Mouse (Mus musculus) A20 (cell line): ENCODE results near the gene Cfap44.

Experiments used
- DNase-seq: peaks from one replicate; pipeline ENCODE4 v3.0.0-alpha.2; 2011; ENCODE audit warnings: low read depth, low spot score

Gene Cfap44

GRCm38 (mm10) chr16:44494441-44495108, 100.0 kb downstream of the Cfap44 start:
- DNase-seq = no peak

GRCm38 (mm10) chr16:44496971-44497464, 102.4 kb downstream of the Cfap44 start:
- DNase-seq = no peak

DNA sequence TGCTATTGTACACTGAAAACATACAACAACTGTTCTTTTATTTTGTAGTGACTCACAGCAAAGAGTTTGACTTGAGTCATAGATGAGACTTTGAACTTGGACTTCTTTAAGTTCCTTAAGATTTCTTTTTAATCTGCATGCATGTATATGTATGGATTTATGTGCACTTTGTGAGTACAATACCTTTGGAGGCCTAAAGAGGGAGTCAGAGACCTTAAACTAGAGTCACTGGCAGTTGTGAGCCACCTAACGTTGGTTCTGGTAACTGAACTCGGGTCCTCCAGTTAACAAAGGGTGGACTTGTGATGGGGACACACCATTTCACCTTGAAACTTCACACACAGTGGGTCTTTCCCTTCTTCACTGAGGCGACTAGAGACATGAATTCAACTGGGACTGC, 103.9 kb downstream of the Cfap44 start:
- no peak for DNase-seq

DNA sequence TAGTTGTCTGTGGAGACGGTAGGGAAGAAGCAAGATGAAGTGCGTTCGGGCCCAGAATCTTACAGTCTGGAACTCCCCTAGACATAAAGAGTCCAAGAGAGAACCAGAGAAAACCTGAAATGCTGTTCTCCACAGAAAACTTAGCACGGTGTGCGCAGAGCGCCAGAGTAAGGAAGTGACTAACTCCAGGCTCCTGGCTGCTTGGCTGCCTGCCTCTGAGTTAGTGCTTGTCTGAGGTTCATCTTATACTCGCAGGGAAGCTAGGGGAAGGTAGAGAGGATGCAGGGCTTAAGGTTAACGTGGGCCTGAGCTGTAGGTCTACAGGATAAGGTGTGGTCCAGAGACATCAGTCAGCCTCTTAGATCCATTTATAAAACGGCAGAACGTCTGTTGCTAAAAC, 107.2 kb downstream of the Cfap44 start:
- no peak for DNase-seq

GRCm38 (mm10) chr16:44502325-44502724, 107.7 kb downstream of the Cfap44 start:
- DNase-seq = no peak

GRCm38 (mm10) chr16:44502895-44503575, 108.4 kb downstream of the Cfap44 start:
- no peak for DNase-seq

GRCm38 (mm10) chr16:44505243-44505642, 110.6 kb downstream of the Cfap44 start:
- no peak for DNase-seq

GRCm38 (mm10) chr16:44507027-44507929, 112.7 kb downstream of the Cfap44 start:
- DNase-seq = no peak

- no peak for DNase-seq
Observed at GRCm38 (mm10) chr16:44508025-44508424, 113.4 kb downstream of the Cfap44 start.

DNA sequence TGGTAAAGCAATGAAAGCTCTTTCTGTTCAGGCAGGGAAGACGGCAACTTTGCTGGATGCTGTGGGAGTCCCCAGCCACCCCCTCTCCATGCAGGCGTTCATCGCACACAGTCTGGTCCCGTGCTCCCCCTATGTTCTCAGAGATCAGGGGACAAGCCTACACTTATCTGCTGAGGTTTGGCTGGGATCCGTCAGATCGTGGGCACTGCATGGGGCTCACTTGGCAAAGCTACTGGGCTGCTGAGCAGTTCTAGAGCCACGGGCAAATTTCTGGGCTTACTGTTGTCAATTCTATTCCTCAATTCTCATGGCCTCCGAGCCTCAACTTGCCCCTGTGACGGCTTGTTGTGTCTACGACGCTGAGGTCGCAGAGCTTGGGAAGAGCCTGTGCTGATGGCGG, 114.2 kb downstream of the Cfap44 start:
- no peak for DNase-seq

DNA sequence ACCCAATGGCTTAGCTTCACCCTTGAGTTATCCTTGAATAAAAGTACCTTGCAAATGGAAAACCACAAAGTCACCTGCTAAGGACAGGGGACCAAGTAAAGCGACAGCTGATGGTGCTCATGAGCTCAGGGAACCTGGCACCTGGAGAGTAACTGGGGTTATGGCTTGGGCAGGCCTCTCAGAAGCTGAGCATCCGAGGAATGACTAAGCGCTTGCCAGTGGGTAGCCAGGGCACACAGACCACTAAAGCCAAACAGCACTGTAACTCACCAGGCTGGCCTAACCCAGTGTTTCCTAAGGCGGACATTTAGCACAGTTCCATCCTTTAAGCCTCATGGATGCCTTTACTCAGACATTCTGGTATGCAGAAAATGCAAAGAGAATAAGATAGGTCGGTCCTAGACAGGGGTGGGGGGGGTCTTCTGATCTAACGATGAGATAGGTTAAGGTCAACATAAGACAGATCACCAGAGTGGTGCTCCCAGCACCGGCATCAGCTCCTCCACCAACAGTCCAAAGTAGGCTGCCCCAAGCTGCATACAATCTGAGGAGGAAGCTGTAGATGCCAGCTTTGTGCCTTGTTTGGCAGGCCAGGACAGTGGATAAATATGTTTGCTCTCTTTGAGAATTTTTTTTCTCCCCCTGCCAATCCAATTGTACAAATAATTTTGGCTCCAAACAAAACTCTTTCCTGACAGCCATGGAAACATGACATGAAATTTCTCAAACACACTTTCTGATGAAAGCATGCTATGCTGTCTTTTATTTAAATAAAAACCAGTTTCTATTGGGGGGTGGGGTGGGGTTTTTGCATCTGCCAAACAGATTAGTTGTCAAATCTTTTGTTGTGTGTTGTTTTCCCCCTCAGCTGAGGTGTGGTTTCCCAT, 115.1 kb downstream of the Cfap44 start:
- no peak for DNase-seq

DNA sequence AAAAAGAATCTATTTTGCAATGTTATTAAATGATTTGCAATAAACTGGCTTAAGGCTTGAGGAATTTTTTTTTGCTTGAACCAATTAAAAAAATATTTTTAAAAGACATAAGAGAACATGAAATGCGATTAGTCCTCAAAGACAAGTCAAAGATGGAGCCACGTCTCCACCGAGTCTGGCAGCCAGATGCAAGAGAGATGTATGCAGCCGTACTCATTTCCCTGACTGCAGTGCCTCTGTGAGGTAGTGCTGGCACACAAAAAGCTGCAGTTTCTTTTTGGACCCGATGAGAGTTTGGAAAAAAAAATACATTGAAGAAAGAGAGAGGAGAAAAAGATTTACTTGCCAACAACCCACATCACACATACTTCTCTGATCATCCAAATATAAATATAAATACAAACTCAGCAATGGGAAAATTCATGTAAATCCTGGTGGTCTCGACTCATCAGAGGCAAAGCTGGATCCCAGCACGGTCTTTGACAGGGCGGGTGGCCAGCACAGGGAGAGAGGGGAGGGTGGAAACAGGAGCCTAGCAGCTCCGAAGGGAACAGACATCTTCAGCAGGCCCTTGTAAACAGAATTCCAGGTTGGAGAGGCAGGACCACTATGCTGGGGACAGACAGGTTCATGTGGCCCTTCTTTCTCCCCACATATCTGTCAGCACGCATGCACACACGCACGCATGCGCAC, 116.1 kb downstream of the Cfap44 start:
- no peak for DNase-seq

- DNase-seq = no peak
Observed at GRCm38 (mm10) chr16:44516498-44516897, 121.9 kb downstream of the Cfap44 start.

DNA sequence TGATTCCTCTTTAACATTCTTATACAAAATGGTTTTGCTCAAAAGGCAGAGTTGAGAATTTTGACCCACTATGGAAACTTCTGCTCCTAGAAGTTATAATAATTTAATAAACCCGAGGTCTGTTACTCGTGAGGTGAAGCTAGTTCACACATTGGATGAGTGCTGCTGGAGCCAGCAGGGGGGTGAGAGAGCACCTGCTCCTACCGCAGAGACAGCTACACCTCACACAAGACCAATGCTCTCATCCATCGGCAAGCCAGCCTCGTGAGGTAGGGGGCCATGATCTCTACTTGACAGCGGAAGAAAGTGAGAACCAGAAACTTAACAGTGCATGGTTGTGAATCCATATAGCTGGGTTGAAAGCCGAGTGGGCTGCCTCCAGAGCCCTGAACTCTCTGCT, 129.0 kb downstream of the Cfap44 start:
- DNase-seq = no peak

GRCm38 (mm10) chr16:44526044-44526443, 131.4 kb downstream of the Cfap44 start:
- no peak for DNase-seq

GRCm38 (mm10) chr16:44526689-44527088, 132.1 kb downstream of the Cfap44 start:
- no peak for DNase-seq

DNA sequence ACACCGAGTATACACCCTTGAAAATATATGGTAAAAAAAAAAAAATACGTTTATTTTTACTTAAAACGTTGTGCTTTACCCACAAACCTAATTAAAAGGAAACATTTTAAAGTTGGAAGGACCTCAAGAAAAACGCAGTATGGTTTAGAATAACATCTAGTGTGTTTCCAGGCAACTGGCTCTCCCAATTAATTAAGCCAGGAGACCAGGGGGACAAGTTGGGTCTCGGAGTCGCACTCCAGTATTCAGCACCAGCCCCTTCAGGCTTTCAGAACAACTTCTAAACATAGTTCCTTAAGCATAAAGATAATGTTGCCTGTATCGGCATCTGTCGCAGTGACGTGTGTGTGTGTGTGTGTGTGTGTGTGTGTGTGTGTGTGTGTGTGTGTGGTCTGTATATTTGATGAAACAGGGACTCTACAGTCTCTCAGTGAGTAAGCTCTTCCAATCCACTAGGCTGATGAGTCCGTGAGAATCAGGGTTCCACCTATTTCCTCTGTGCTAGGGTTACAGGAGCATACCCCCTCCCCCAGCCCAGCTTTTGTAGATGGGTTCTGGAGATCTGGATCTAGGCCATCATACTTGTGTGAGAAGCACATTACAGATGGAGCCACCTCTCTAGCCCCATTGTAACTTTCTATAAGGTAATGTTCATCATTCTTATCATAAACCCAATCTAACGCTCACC, 132.8 kb downstream of the Cfap44 start:
- DNase-seq = no peak

DNA sequence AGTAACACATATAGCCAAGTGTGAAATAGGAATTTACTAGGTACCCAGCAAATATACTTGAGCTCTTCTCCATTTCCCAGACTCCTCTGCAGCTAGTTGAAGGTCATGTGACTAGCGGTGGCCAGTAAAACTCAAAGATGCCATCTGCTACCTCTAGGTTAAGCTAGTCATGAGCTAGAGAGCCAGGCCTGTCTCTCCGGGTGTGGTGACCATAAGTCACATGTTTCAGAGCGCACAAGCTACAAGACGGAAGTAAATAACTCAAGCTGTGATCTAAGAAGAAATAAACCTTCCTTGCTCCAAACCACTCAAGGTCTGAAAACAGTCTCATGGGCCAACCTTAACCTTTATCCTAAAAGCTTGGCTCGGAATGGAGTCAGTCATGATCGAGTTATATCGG, 134.4 kb downstream of the Cfap44 start:
- no peak for DNase-seq

DNA sequence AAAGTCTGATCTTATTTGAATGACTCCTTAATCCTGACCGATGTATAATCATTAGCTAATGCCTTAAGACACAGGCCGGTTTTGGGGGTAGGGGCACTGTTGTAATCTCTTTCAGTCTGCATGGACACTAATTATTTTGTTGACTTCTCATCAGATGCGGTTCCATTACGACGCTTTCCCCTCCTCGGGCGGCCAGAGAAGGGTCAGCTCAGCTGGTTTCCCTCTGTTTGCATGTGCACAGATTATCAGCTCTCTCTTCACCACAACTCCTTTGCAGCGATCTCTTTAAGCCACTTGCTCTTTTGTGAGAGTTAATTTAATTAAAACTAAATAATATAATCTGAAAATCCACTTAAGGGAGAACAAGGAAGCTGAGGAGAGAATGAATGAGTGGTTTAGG, 135.1 kb downstream of the Cfap44 start:
- no peak for DNase-seq

DNA sequence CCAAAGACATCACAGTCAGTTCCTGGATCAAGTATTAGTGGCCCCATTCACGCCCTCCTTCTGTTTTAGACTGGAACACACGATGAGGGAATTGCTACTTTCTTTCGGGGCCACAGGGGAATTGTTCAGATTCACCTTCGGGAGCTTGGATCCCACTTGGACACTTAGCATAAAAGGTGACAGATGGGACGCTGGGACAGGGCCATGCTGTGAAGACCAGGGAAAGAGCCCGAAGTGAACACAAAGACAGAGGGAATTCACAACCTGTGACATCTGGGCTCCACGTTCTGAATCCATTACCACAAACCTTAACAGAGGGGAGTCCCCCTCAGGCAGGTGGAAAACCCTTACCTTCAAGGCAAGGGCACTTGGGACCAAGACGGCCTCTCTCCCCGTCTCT, 135.6 kb downstream of the Cfap44 start:
- DNase-seq = no peak
